Mouse (Mus musculus) liver, adult 2 months (tissue): ENCODE data around the gene Rnase10. TPM values are rescaled to one million over a fixed set of nuclear protein-coding genes. Genes with fewer than 3 reads are reported as not detected.
"Not testable (repeated sequence)": the region's sequence is repeated elsewhere in the genome, so short reads cannot be mapped to it uniquely, and the experiment has no call there.

ENCODE experiments used
- DNase-seq: peaks from one replicate; pipeline ENCODE4 v3.0.0-alpha.2; 2011; ENCODE audit warnings: low read depth, low spot score; ENCODE audit errors: extremely low read depth
- H3K27ac ChIP-seq: fragments of 200-500 bp; replicated peaks from 2 replicates; pipeline ENCODE4 v1.5.1; 2012; ENCODE audit warnings: low read depth, mild to moderate bottlenecking, control low read depth, inconsistent platforms, low read length; ENCODE audit not compliant: insufficient read depth
- H3K27me3 ChIP-seq: fragments of 200-500 bp; 2 replicates; pipeline ENCODE4 v1.6.1; 2012; ENCODE audit warnings: mild to moderate bottlenecking, moderate library complexity, low read length, inconsistent platforms; ENCODE audit not compliant: control insufficient read depth, insufficient read depth
- H3K36me3 ChIP-seq: fragments of 200-500 bp; 2 replicates; pipeline ENCODE4 v1.6.1; 2012; ENCODE audit warnings: low read length, inconsistent platforms; ENCODE audit not compliant: control insufficient read depth, insufficient read depth
- H3K4me1 ChIP-seq: fragments of 200-500 bp; 2 replicates; pipeline ENCODE4 v1.6.1; 2011; ENCODE audit warnings: low read length; ENCODE audit not compliant: control insufficient read depth, insufficient read depth
- H3K4me3 ChIP-seq: fragments of 200-500 bp; 2 replicates; pipeline ENCODE4 v1.5.1; 2011; ENCODE audit warnings: low read depth, mild to moderate bottlenecking, control low read depth, low read length, moderate library complexity; ENCODE audit not compliant: insufficient read depth
- H3K79me2 ChIP-seq: fragments of 200-500 bp; 2 replicates; pipeline ENCODE4 v1.6.1; 2012; ENCODE audit warnings: inconsistent platforms, mild to moderate bottlenecking, low read length, moderate library complexity; ENCODE audit not compliant: control insufficient read depth, insufficient read depth
- H3K9ac ChIP-seq: fragments of 200-500 bp; 2 replicates; pipeline ENCODE4 v1.6.1; 2012; ENCODE audit warnings: low read depth, mild to moderate bottlenecking, control low read depth, inconsistent platforms, low read length
- CTCF ChIP-seq: fragments of 200-500 bp; IDR thresholded peaks from 2 replicates; pipeline ENCODE4 v1.5.1; 2011; ENCODE audit warnings: low read depth, low read length, control low read depth
- POLR2A ChIP-seq: fragments of 200-500 bp; IDR thresholded peaks from 2 replicates; pipeline ENCODE4 v1.6.1; 2011; ENCODE audit warnings: low read length, control low read depth; ENCODE audit not compliant: insufficient read depth; ENCODE audit errors: extremely low read depth
- WGBS: fragments of 180-500 bp; shearing (Covaris S2); methylation state at CpG from one replicate; pipeline ENCODE4 v1.1.7; 2018; 5-methylcytosine and 5-hydroxymethylcytosine counted together
- polyA plus RNA-seq: library from polyadenylated mRNA; depleted of rRNA; stranded (reverse); fragments of >200 nt; gene quantifications from 2 replicates; pipeline ENCODE4 v1.2.3, GENCODE M21; 2012; rRNA removed
- total RNA-seq: library from RNA; depleted of rRNA; stranded (reverse); fragments of >200 nt; gene quantifications from 2 replicates; pipeline ENCODE4 v1.2.3, GENCODE M21; 2014; rRNA removed

The Rnase10 gene
- total RNA-seq: 0.09 TPM in 1 of 2 replicates, not detected in the other
- polyA plus RNA-seq: 0.09 and 0.11 TPM in 2 replicates

GRCm38 (mm10) chr14:51007152-51007801, at the start of gene Rnase10:
Rnase10 (plus strand) TSS chr14:51007751.
- Histone ChIP-seq H3K4me3 (no peak within 1 kb of the TSS), H3K36me3 (no peaks in the 10 kb centered on the region), H3K9ac (peak within 1 kb of the TSS; percentile 55), H3K4me1 (peaks cover 19% of the 10 kb centered on the region), H3K79me2 (no peaks in the 10 kb centered on the region), H3K27me3 (no peaks in the 10 kb centered on the region), H3K27ac (peak within 1 kb of the TSS; percentile 96)
- 83% methylated on average over 8 of the region's 8 CpGs for WGBS
- DNase-seq: no peak
- no peak for TF ChIP-seq CTCF
- no peak for TF ChIP-seq POLR2A

DNA sequence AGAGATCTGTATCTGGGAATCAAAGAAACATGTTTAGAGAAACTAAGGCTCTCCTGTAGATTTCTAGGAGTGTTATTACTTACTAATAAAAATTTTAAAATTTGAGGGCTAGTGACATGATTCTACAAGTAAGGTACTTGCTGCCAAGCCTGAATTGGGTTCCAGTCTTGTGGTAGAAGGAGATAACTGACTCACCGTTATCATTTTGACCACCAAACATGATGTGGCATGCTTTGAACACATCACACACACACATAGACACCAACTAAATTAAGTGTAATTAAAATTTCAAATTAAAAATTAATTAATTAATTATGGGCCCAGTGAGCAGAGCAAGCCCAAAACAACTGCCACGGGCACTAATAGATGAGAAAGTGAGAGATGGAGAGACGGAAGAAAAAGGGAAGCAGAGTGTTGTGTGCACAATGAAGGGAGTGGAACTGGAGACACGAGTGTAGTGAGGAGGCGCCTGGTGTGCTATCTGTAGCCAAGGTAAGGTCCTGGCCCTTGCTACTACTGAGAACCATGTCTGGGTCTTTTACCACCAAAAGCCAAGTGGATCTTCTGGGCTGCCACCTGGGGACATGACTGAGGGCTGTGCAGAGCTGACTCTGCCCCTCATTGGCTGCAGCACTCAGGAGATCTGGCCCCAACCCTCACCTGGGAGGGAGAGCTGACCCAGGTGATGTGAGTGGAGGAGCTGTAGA, 49.1 kb upstream of the Rnase10 start:
- not testable (repeated sequence) for H3K27me3 ChIP-seq, H3K4me3 ChIP-seq, DNase-seq, H3K9ac ChIP-seq, H3K79me2 ChIP-seq, H3K36me3 ChIP-seq, H3K4me1 ChIP-seq, H3K27ac ChIP-seq
- WGBS: 97% methylated on average over 5 of the region's 5 CpGs

GRCm38 (mm10) chr14:50968216-50968980, 39.2 kb upstream of the Rnase10 start:
- no peak overlapping the region for H3K9ac ChIP-seq
- no peaks in the 10 kb centered on the region for H3K36me3 ChIP-seq
- no peak for TF ChIP-seq CTCF
- no peak for TF ChIP-seq POLR2A
- H3K27ac ChIP-seq: no peak overlapping the region
- no peaks in the 10 kb centered on the region for H3K27me3 ChIP-seq
- no peak for DNase-seq
- no peaks in the 10 kb centered on the region for H3K4me1 ChIP-seq
- WGBS: 85% methylated on average over 5 of the region's 5 CpGs
- H3K4me3 ChIP-seq: no peak overlapping the region
- H3K79me2 ChIP-seq: no peaks in the 10 kb centered on the region

DNA sequence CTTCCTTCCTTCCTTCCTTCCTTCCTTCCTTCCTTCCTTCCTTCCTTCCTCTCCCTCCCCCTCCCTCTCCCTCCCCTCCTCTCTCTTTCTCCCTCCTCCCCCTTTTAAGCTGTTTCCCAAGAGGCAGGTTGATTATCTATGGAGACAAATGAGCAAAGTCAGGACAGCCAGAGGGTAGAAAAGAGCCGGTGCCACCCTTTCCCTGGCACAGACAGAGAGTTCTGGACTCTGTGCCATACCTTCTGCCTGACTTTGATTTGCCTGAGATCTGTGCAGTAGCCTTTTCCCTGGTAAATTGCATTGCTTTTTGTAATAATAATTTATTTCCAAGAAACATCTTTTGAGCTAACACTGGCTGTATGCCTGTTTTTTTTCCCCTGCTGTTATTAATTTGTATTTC, 38.5 kb upstream of the Rnase10 start:
- no peak for TF ChIP-seq CTCF
- no peak for TF ChIP-seq POLR2A
- H3K79me2 ChIP-seq: no peaks in the 10 kb centered on the region
- H3K27me3 ChIP-seq: no peaks in the 10 kb centered on the region
- no peak overlapping the region for H3K27ac ChIP-seq
- H3K4me1 ChIP-seq: no peaks in the 10 kb centered on the region
- no peaks in the 10 kb centered on the region for H3K36me3 ChIP-seq
- no peak for DNase-seq
- 38% methylated on average over 1 of the region's 1 CpGs for WGBS
- H3K4me3 ChIP-seq: no peak overlapping the region
- H3K9ac ChIP-seq: no peak overlapping the region

GRCm38 (mm10) chr14:50969558-50970544, 37.7 kb upstream of the Rnase10 start:
- Histone ChIP-seq H3K27me3 (no peaks in the 10 kb centered on the region), H3K9ac (no peak overlapping the region), H3K79me2 (no peaks in the 10 kb centered on the region), H3K27ac (peak overlapping the region; percentile 45), H3K36me3 (no peaks in the 10 kb centered on the region), H3K4me1 (no peaks in the 10 kb centered on the region), H3K4me3 (no peak overlapping the region)
- DNase-seq: no peak
- WGBS: 58% methylated on average over 12 of the region's 12 CpGs
- TF ChIP-seq CTCF (no peak), POLR2A (no peak)
